Mouse (Mus musculus): ENCODE data around the gene Cnppd1.

Cnppd1 gene

DNA sequence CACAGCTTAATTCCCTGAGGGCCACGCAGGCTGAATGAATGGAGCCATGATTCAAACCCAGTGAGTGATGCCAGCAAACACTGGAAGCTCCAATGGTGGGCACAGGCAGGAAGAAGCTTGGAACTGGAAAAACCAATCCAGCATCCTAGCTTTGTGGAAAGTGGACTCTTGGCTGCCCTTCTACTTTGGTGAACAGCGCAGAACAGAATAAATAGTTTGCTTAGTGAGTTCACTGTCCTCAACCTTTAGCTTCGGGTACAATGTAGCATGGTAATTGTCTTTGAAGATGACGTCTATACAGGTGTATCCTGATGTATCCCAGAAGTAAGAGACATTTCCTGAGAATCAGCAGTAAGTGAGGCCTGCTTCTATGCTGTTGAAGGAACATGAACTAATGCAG is 6.2 kb upstream of the Cnppd1 start:
- intact Hi-C loops (cut with DNase I) = no loop called here

DNA sequence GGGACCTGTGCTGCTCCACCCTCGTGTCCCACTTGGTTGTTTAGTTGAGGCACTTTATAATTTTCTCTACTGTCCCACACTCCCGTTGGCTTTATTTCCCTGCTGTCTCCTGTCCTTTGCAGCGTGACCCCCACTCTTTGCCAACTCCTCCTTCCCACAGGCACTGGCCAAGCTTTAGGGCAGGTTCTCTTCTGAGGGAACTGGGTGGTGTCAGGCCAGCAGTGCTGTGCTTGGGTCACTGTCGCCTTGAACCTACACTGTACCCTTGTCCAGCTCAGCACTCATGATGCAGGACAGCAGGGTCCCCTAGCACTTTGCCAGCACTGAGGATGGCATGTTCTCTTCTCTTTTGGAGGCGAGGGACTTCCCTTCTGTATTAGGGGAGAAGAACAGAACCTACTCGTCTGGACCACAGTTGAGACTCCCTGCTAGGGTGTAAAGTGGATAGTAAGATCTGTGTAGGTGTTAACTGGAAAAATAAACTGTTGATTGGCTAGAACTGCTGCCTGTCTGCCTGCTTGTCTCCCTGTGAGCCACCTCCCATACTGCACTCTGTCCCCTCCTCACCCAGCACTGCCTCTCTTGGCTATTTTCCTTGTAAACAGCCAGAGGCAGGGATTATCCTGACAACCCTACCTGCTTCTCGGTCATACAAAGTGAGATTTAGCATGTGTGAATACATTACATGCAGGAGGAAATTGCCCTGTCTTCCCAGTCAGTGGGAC is 5.1 kb upstream of the Cnppd1 start:
- intact Hi-C loops (cut with DNase I) = no loop called here

DNA sequence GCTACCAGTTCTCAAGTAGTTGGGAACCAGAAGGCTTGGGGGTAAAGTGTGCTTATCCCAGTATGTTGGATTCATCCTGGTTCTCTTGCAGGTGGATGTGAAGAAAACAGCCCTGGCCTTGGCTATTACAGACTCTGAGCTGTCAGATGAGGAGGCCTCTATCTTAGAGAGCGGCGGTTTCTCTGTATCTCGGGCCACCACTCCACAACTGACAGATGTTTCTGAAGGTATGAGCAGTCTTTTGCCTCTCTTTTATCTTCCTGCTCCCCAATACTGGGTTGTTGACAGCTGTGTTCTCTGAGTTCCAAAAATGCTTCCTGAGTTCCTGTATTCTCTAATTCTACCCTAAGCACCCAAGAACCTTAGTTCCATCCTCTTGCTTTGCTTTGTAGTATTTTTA is 3.1 kb upstream of the Cnppd1 start:
- intact Hi-C loops (cut with DNase I) = no loop called here

DNA sequence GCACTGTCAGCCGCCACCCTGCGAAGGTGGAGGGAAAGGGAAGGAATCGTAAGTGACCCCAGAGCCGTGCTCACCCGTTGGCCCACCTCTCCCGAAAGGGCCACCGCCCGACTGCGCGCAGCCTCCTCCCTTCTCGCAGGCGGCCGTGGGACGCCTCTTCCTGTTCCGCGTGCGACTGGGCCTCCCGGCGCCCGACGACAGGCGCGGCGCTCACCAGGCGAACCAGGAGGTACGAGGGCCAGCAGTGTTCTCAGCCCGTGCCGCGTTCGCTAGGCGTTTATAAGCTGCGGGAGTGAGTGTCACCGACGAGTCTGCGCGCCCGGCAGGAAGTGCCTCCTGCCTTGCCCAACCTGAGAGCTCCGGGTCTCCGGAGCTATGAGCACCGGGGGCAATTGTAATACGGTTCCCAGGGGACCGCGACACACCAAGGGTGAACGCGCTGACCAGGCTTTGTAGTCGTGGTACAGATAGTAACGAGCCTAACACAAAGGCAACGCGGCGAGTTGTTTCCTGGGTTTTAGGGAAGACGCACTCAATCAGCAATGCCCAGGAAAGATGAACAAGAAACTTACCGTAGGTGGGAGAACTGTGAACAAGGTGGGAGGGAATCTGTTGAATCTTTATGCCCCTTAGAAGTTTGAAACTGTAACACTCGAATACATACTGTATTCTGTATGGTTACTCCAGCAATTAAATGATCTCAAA is 873 bp downstream of the Cnppd1 start:
- intact Hi-C loops (cut with DNase I) = no loop called here

DNA sequence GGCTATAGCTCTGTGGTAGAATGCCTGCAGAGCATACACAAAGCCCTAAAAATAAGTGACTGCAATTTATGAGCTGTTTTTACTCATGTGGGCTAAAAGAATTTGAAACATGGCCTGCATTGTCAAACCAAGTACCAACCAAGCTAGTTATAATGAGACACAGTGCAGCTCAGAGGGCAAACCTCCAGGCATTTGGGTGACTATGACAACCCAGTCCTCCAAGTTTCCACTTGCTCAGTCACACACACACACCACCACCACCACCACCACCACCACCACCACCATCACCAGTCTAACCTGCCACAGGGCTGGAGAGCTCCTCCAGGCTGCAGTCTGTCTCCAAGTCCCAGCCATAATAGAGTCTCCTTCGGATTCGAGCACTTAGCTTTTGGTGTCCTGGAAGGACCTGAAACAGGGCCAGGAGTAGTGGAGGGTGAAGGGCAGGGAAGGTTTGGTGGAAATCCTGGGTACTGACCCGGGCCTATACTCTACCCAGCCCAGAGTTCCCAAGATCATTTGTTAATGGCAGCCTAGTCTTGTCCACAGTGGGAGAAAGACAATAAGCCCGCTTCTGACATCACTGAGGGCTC is 1.8 kb downstream of the Cnppd1 start:
- intact Hi-C loops (cut with DNase I) = no loop called here

DNA sequence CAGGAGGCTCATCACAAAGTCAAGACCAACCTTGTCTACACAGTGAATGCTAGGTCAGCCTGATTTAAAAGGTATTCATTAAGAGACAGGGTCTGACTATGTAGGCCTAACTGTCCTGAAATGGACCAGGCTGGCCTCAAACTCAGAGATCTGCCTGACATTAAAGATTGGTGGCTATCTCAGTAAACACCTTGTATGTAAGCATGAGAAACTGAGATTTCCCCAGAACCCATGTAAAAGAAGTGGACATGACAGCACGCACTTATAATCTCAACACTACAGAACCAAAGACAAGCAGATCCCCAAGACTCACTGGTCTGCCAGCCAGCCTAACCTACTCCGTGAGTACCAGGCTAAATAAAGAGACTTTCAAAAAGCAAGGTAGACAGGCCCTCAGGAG is 4.1 kb downstream of the Cnppd1 start:
- intact Hi-C loops (cut with DNase I) = no loop called here

DNA sequence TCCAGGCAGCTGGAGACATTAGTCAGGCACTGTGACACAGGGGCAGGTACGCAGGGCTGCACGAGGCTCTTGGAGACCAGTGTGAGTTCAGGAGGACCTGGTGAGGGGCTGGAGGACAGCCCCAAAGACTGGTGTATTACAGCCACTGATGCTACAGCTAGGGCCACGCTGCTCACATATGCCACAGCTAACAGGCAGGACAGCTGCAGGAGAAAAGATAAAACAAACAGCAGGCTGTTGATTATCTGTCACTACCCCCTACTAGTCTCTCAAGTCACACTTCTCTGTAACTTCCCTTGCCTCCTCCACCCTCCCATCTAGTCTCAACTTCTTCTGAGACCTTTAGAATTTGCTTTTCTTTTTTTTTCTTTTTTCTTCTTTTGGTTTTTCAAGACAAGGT is 5.8 kb downstream of the Cnppd1 start:
- intact Hi-C loops (cut with DNase I) = no loop called here

DNA sequence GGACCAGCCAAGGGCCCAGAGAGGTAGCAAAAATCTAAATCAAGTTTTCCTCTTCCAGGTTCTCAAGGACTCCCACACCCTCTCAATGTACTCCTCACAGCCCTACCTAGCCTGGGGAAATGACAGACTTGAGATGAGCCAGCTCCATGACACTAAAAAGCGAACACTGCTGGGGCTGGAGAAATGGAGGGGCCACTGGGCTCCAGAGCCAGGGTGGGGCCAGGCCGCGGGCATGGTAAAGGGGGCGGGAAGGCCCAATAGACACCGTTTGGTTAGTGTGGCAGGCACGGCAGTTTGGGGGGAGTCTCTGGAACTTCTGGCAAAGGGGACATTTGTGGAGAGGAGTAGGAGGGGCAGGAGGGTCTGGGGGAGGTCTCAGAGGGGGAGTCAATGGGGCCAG is 6.2 kb downstream of the Cnppd1 start:
- intact Hi-C loops (cut with DNase I) = no loop called here

DNA sequence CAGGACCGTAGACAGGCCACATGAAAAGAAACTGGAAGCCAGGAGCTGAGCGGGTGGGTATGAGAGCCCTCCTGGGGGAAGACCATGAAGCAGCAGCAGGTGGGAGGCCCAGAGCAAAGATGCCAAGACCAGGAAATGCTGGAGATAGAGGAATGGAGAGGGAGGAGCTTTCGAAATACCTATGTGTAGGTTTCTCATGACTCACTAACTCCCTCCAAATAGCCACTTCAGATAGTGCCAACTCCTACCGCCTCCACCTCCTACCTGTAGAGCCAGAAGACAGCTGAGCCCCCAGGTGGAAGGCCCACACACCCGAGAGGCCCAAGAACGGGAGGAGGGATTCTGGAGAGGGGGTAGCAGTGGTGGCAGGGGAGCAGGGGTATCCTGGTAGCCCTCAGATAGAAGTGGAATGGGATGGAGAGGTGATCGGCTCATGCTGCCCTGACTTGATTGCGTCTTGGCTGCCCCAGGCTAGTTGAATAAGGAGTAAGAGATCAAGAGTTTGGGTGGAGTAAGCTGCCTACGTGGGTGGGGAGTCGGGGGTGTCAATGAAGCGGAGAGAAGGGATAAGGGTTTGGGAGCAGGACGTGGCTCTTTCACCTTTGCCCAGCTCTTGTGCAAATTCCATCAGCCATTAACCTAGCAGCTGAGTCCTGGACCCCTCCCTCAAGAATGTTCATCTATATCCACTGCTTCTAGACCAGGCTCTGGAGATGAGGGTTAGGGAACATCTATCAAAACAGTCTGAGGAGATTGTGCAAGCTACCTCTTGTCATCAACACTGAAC is 8.9 kb downstream of the Cnppd1 start, which contains the start of gene Slc23a3:
Gene Slc23a3 (minus strand): TSS at position 470 of the 787 bp plus-strand sequence.
- intact Hi-C loops (cut with DNase I) = no loop called here

DNA sequence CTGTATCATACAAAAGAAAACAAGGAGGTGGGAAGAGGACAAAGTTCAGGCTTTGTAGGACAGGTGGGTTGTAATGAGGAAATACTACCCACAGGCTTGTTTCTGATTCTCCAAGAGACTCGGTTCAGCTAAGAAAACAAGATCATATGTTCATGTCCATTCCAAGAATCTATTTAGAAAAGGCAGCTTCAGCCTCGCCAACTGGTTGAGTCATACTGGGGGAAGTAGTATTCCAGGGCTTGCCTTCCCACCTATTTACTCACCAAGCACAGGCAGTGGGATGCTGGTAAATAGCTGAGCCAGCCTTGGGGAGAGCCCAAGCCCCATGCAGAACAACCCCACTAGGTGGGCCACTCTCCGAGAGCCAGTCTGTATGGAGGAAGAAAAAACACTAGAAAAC is 13.9 kb downstream of the Cnppd1 start:
- intact Hi-C loops (cut with DNase I) = no loop called here

DNA sequence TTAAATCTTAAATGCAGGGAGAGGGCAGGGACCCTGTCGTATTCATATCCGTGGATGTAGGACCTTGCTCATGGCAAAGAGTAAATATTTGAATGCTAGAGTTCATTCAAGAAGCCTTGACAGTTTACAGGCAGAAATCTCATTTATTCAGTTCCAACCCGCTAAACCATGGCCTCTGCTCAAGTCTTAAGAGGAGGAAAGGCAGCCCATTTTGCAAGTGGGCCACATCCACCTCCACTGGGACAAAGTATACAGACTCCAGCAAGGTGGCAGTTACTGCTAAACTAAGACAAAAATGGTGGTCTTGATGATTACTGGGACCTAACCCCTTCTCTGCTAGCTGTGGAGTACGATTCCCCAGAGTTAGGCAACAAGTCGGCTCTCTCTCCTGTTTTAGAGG is 17.1 kb downstream of the Cnppd1 start:
- intact Hi-C loops (cut with DNase I) = no loop called here

DNA sequence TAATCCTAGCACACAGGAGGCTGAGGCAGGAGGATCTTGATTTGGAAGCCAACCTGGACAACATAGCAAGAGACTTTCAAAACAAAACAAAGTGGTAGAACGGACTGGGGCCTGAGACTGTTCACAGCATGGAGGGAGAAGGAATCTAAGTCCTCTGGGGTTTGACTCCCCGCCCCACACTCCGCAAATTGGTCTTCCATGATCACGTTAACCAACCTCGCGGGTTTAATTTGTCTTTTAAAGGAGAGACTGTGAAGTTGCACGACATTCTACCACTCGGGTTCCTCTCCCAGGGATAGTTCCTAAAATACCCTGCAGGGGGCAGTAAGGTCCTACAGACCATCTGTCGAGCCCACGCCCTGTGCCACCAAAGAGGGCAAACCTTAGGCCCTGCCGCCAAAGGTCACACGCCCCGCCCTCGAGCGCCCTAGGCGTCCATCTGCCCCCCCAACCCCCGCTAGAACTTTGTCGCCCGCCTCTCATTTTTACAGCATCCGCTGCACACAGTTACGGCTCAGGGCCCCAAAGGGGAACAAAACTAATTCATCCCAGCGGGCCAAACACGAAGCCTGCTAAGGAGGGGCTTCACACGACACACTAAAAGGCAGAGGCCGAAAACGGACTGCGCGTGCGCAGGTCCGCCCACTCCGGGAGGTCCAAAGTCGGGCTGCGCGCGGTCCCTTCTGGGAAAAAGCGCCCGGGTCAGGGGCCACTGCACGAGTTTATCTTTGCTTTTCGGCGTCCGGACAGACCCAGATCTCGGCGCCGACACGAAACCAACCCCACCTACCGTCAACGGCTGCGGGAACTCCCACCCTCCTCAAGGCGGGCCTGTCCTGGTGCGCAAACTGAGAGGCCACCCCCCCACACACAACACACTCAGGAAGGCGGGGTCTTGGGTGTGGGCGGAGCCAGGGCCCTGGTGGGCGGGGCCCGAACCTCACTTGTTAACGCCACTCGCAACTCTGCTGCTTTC is 17.9 kb downstream of the Cnppd1 start, which contains the start of gene Nhej1:
Gene Nhej1 (minus strand): TSS at position 855 of the 976 bp plus-strand sequence.
- intact Hi-C loops (cut with DNase I) = no loop called here

DNA sequence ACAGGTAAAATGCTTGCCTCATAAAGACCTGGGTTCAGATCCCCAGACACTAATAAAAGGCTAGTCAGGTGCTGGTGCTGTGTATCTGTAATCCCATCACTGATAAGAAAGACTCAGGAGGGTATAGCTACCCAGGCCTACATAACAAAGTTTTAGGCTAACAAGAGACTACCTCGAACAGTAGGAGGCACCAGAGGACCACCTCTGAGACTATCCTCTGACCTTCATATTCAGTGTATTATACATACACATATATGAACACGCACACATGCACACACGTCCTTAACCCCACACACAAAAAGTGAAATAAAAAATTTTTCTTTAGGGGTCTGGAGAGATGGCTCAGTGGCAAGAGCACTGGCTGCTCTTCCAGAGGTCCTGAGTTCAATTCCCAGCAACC is 20.3 kb downstream of the Cnppd1 start:
- intact Hi-C loops (cut with DNase I) = no loop called here

All from adrenal gland (tissue).